Mouse (Mus musculus): ENCODE measurements around the gene Kirrel3. TPM values are rescaled to one million over a fixed set of nuclear protein-coding genes. Genes with fewer than 3 reads are reported as not detected.

The Kirrel3 gene
- total RNA-seq, 2 experiments from 2014 or later = 1.0 to 2.2 TPM

- DNase-seq = peak; percentile 61
Observed at GRCm38 (mm10) chr9:35058596-35059354, 573.1 kb downstream of the Kirrel3 start.

GRCm38 (mm10) chr9:35059881-35060280 lies 574.2 kb downstream of the Kirrel3 start:
- DNase-seq = no peak

- no peak for DNase-seq
Observed at GRCm38 (mm10) chr9:35061446-35061845, 575.8 kb downstream of the Kirrel3 start.
